Mouse (Mus musculus): ENCODE measurements at regions not wholly inside any gene's neighbourhood (a gene's known extent, or its start where the extent isn't known, plus 50 kb on each side); places are given as distances from the start of the nearest gene placed in this dataset.

- DNase-seq, result no peak
Observed at GRCm38 (mm10) chr9:120233011-120233410, 68.3 kb upstream of the Myrip start.

- peak; percentile 6 for DNase-seq
Observed at GRCm38 (mm10) chr9:120235054-120235453, 66.3 kb upstream of the Myrip start.

- DNase-seq, result no peak
Observed at GRCm38 (mm10) chr9:120245444-120245843, 55.9 kb upstream of the Myrip start.

GRCm38 (mm10) chr9:120248728-120249127, 52.6 kb upstream of the Myrip start:
- DNase-seq, result no peak
